Mouse (Mus musculus) embryonic fibroblast, embryonic 13.5 days (primary cell): ENCODE measurements around the gene Gm45623. TPM values are rescaled to one million over a fixed set of nuclear protein-coding genes. Genes with fewer than 3 reads are reported as not detected.

Source experiments
- H3K27ac ChIP-seq: 2 replicates; pipeline ENCODE4 v1.5.1; 2012; ENCODE audit warnings: low read length, control low read depth, inconsistent platforms; ENCODE audit not compliant: insufficient read depth
- H3K4me1 ChIP-seq: 2 replicates; pipeline ENCODE4 v1.6.1; 2011; ENCODE audit warnings: low read length; ENCODE audit not compliant: control insufficient read depth, insufficient read depth
- H3K4me3 ChIP-seq: 2 replicates; pipeline ENCODE4 v1.5.1; 2011; ENCODE audit warnings: mild to moderate bottlenecking, control low read depth, low read length; ENCODE audit not compliant: insufficient read depth
- CTCF ChIP-seq: IDR thresholded peaks from 2 replicates; pipeline ENCODE4 v1.5.1; 2011; ENCODE audit warnings: mild to moderate bottlenecking, control low read depth, low read length, moderate library complexity, borderline replicate concordance; ENCODE audit not compliant: insufficient read depth
- POLR2A ChIP-seq: IDR thresholded peaks from 2 replicates; pipeline ENCODE4 v1.6.1; 2011; ENCODE audit warnings: low read depth, mild to moderate bottlenecking, control low read depth, low read length, moderate library complexity
- polyA plus RNA-seq: library from polyadenylated mRNA; stranded (reverse); fragments of >200 nt; gene quantifications from 2 replicates; pipeline ENCODE4 v1.2.4, GENCODE M21; 2011; ENCODE audit warnings: low read depth; ENCODE audit not compliant: missing spikeins, insufficient read length

Gm45623 gene
- polyA plus RNA-seq, 1 experiment, result not detected

- H3K4me3 ChIP-seq, result no peak overlapping the region
- no peaks in the 10 kb centered on the region for H3K4me1 ChIP-seq
- TF ChIP-seq POLR2A (no peak), CTCF (no peak)
- H3K27ac ChIP-seq, result no peak overlapping the region
These were observed 19.0 kb downstream of the Gm45623 start for GRCm38 (mm10) chr13:56734617-56735016.

- TF ChIP-seq CTCF (no peak), POLR2A (no peak)
These were observed 24.6 kb downstream of the Gm45623 start for GRCm38 (mm10) chr13:56729046-56729445.

DNA sequence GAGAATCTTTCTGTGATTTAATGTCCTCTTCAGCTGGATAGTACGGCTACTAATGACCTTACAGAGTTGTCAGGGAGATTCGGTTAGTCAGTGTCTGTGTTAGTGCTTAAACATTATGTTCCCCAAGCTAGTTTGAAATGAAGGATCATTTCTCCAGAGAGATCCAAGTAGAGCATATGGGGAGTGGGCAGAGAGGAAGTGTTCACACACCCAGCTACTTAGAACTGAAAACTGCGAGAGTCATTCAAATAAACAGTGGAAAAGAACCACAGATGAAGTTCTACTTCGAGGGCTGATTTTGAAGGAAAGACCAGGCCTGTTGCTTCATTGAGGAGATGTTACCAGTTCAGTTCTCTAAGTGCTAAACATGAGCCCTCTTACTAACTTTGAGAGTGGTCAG, 27.1 kb downstream of the Gm45623 start:
- Histone ChIP-seq H3K27ac (no peak overlapping the region), H3K4me3 (no peak overlapping the region), H3K4me1 (no peaks in the 10 kb centered on the region)
- TF ChIP-seq POLR2A (no peak), CTCF (no peak)

More at GRCm38 (mm10) chr13:56729046-56729445, 24.6 kb downstream of the Gm45623 start:
- H3K27ac ChIP-seq, result no peak overlapping the region
- no peak overlapping the region for H3K4me3 ChIP-seq
- no peaks in the 10 kb centered on the region for H3K4me1 ChIP-seq

DNA sequence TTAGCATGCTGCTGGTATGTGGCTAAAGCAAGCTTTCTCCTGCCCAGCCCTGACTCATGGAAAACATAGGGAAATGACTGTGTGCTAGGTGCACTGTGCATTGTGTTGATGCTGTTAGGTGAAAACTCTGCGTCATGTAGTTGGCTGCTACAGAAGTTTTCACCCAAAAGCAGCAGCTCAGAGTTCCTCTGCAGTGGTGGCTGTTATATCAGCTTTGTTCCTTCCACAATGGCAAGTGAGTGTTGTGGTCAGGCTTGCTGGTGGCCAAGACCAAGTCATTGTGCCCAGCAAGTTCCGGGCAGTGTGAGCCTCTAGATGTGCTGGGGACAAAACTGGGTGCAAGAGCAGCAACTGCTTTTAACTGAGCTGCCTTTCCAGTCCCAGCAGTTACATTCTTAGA, 41.4 kb downstream of the Gm45623 start:
- no peak overlapping the region for H3K27ac ChIP-seq
- H3K4me1 ChIP-seq, result no peaks in the 10 kb centered on the region
- H3K4me3 ChIP-seq, result no peak overlapping the region
- no peak for TF ChIP-seq CTCF
- TF ChIP-seq POLR2A, result no peak

DNA sequence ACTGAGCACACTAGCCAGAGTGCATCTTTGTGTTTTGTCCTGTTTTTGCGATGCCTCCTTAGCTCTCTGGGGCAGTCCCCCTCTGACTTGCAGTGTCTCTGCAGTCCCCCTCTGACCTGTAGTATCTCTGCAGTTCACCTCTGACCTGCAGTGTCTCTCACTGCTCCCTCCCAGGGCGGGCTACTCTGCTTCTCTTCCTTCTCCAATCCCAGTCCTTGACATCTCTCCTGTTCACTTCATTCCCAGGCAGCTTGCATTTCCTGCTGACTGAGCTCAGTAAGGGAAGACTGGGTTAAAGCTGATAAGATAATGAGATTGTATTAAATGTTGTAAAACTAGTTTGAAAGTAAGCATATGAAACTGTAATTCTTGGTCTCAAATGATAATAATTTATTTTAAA, 43.0 kb downstream of the Gm45623 start:
- TF ChIP-seq CTCF (no peak), POLR2A (no peak)

DNA sequence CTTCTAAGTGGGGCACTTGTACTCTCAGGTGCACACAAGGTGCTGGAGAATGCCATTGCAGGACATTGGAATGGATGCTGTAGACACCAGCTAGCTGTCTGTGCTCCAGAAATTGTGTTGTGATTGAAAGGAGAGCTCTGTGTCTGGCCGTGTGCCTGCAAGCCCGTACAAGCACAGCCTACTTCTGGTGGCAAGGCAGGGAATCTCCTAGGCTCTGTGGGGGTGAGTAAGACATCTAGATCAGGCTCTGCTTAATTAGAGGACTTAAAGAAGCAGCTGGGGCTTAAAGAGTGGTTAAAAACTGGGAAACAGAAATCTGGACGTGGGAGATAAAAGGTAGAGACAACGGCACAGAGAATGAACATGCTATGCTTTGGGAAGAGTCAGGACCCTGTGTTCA, 46.0 kb downstream of the Gm45623 start:
- no peak for TF ChIP-seq CTCF
- TF ChIP-seq POLR2A, result no peak
- Histone ChIP-seq H3K4me1 (peaks cover 14% of the 10 kb centered on the region), H3K27ac (no peak overlapping the region), H3K4me3 (no peak overlapping the region)

More for the DNA sequence above, 43.0 kb downstream of the Gm45623 start:
- H3K4me1 ChIP-seq, result peaks cover 4% of the 10 kb centered on the region
- H3K4me3 ChIP-seq, result no peak overlapping the region
- no peak overlapping the region for H3K27ac ChIP-seq

GRCm38 (mm10) chr13:56707111-56707510, 46.5 kb downstream of the Gm45623 start:
- H3K27ac ChIP-seq, result no peak overlapping the region
- no peak for TF ChIP-seq POLR2A
- TF ChIP-seq CTCF, result no peak
- H3K4me1 ChIP-seq, result peaks cover 14% of the 10 kb centered on the region
- no peak overlapping the region for H3K4me3 ChIP-seq

GRCm38 (mm10) chr13:56704596-56704995, 49.0 kb downstream of the Gm45623 start:
- peaks cover 14% of the 10 kb centered on the region for H3K4me1 ChIP-seq
- H3K27ac ChIP-seq, result peak overlapping the region; percentile 84
- TF ChIP-seq POLR2A (no peak), CTCF (no peak)
- peak overlapping the region; percentile 95 for H3K4me3 ChIP-seq

GRCm38 (mm10) chr13:56703871-56704321, 49.7 kb downstream of the Gm45623 start:
- H3K27ac ChIP-seq, result peak overlapping the region; percentile 84
- H3K4me1 ChIP-seq, result peaks cover 14% of the 10 kb centered on the region
- TF ChIP-seq CTCF (no peak), POLR2A (peak; percentile 8)
- peak overlapping the region; percentile 95 for H3K4me3 ChIP-seq

- peak overlapping the region; percentile 95 for H3K4me3 ChIP-seq
- no peak for TF ChIP-seq CTCF
- 0 out of 2 replicates have a peak, but pooled peaks have one; percentile 0 for TF ChIP-seq POLR2A
- H3K4me1 ChIP-seq, result peaks cover 14% of the 10 kb centered on the region
- peak overlapping the region; percentile 91 for H3K27ac ChIP-seq
These were observed 50.3 kb downstream of the Gm45623 start for GRCm38 (mm10) chr13:56703222-56703870.
